Mouse (Mus musculus) limb, embryonic 14.5 days (tissue): Measurements from ENCODE around the gene Ap1s2. TPM values are rescaled to one million over a fixed set of nuclear protein-coding genes. Genes with fewer than 3 reads are reported as not detected.

Source experiments
- ATAC-seq: fragments of 200-750 bp; cut with Nextera tagmentation; 2 replicates; pipeline ENCODE4 v1.8.0; 2017; ENCODE audit warnings: low read depth, moderate number of reproducible peaks, moderate TSS enrichment; ENCODE audit not compliant: low FRiP score
- DNase-seq: peaks from one replicate; pipeline ENCODE4 v3.0.0-alpha.2; 2015; ENCODE audit warnings: low spot score
- H3K27ac ChIP-seq: fragments of 300-500 bp; sonication (generic); replicated peaks from 2 replicates; pipeline ENCODE4 v1.5.1; 2014; ENCODE audit warnings: low read depth, mild to moderate bottlenecking, low read length, moderate library complexity, mixed read lengths
- H3K27me3 ChIP-seq: fragments of 300-500 bp; sonication (generic); 2 replicates; pipeline ENCODE4 v1.6.1; 2014; ENCODE audit warnings: low read length, mixed read lengths; ENCODE audit not compliant: control insufficient read depth, insufficient read depth
- H3K36me3 ChIP-seq: fragments of 300-500 bp; sonication (generic); 2 replicates; pipeline ENCODE4 v1.6.1; 2014; ENCODE audit warnings: mild to moderate bottlenecking, low read length, moderate library complexity, mixed read lengths; ENCODE audit not compliant: control insufficient read depth, insufficient read depth
- H3K4me1 ChIP-seq: fragments of 300-500 bp; sonication (generic); 2 replicates; pipeline ENCODE4 v1.6.1; 2014; ENCODE audit warnings: antibody characterized with exemption, low read length, mixed read lengths; ENCODE audit not compliant: control insufficient read depth, insufficient read depth
- H3K4me2 ChIP-seq: fragments of 300-500 bp; sonication (generic); replicated peaks from 2 replicates; pipeline ENCODE4 v1.6.1; 2014; ENCODE audit warnings: low read depth, mild to moderate bottlenecking, low read length, moderate library complexity; ENCODE audit not compliant: severe bottlenecking
- H3K4me3 ChIP-seq: fragments of 300-500 bp; sonication (generic); replicated peaks from 2 replicates; pipeline ENCODE4 v1.5.1; 2014; ENCODE audit warnings: low read length
- H3K9ac ChIP-seq: fragments of 300-500 bp; sonication (generic); 2 replicates; pipeline ENCODE4 v1.6.1; 2014; ENCODE audit warnings: mild to moderate bottlenecking, low read depth, low read length, moderate library complexity; ENCODE audit not compliant: severe bottlenecking
- H3K9me3 ChIP-seq: fragments of 300-500 bp; sonication (generic); 2 replicates; pipeline ENCODE4 v1.6.1; 2016; ENCODE audit warnings: low read length; ENCODE audit not compliant: control insufficient read depth
- POLR2A ChIP-seq: fragments of 200-500 bp; IDR thresholded peaks from 2 replicates; pipeline ENCODE4 v1.8.0; 2012; ENCODE audit warnings: inconsistent platforms, mild to moderate bottlenecking, moderate library complexity, borderline replicate concordance; ENCODE audit not compliant: insufficient read depth, insufficient read length; ENCODE audit errors: extremely low read depth
- WGBS: fragments of 180-500 bp; shearing (Covaris S2); extraction: QIAGEN DNeasy Blood & Tissue Kit; methylation state at CpG from one replicate; pipeline ENCODE4 v1.1.7; 2014; 5-methylcytosine and 5-hydroxymethylcytosine counted together
- polyA plus RNA-seq, 2 experiments: library from polyadenylated mRNA; depleted of rRNA in 1 of 2; stranded (reverse) in 1 of 2; unstranded in 1 of 2; fragments of >200 nt; fragmentation: Nextera tagmentation in 1 of 2; extraction: Ambion mirVana in 1 of 2; gene quantifications; 2 replicates each; pipeline versions ENCODE4 v1.2.1 to v1.2.3; 2012 to 2014

Ap1s2 gene
- polyA plus RNA-seq, 2 experiments = 22.7 to 33.3 TPM

GRCm38 (mm10) chrX:163908003-163908336 is 847 bp upstream of the Ap1s2 start:
- Histone ChIP-seq H3K4me2 (peak overlapping the region; percentile 53), H3K4me1 (no peaks in the 10 kb centered on the region), H3K27me3 (no peaks in the 10 kb centered on the region), H3K27ac (no peak overlapping the region), H3K9me3 (no peaks in the 10 kb centered on the region), H3K4me3 (peak overlapping the region; percentile 61), H3K36me3 (no peaks in the 10 kb centered on the region), H3K9ac (peak overlapping the region; percentile 58; the same call in 1 of the 2 replicates)
- ATAC-seq = no peak
- 26% methylated on average over 8 of the region's 8 CpGs for WGBS
- no peak for TF ChIP-seq POLR2A
- no peak for DNase-seq

- Histone ChIP-seq H3K36me3 (no peaks in the 10 kb centered on the region), H3K4me2 (peak overlapping the region; percentile 50)
Observed at GRCm38 (mm10) chrX:163909381-163909780, 564 bp downstream of the Ap1s2 start.

GRCm38 (mm10) chrX:163912791-163913190 is 4.0 kb downstream of the Ap1s2 start:
- Histone ChIP-seq H3K4me2 (no peak overlapping the region), H3K9ac (no peak overlapping the region), H3K27me3 (no peaks in the 10 kb centered on the region), H3K4me3 (no peak overlapping the region), H3K9me3 (no peaks in the 10 kb centered on the region), H3K27ac (no peak overlapping the region), H3K36me3 (peaks cover 3% of the 10 kb centered on the region; the same call in 1 of the 2 replicates), H3K4me1 (no peaks in the 10 kb centered on the region)
- ATAC-seq (no peak), DNase-seq (no peak)
- TF ChIP-seq POLR2A = no peak

More at GRCm38 (mm10) chrX:163909381-163909780, 564 bp downstream of the Ap1s2 start:
- Histone ChIP-seq H3K9ac (peak overlapping the region; percentile 53), H3K4me1 (no peaks in the 10 kb centered on the region), H3K27ac (peak overlapping the region; percentile 73), H3K4me3 (peak overlapping the region; percentile 61), H3K9me3 (no peaks in the 10 kb centered on the region), H3K27me3 (no peaks in the 10 kb centered on the region)
- ATAC-seq = no peak
- no peak for TF ChIP-seq POLR2A
- peak; percentile 3 for DNase-seq
- 16% methylated on average over 12 of the region's 34 CpGs for WGBS

- no peak overlapping the region for H3K4me3 ChIP-seq
- no peaks in the 10 kb centered on the region for H3K4me1 ChIP-seq
- H3K27ac ChIP-seq = no peak overlapping the region
- H3K36me3 ChIP-seq = no peaks in the 10 kb centered on the region
- H3K9ac ChIP-seq = no peak overlapping the region
- no peaks in the 10 kb centered on the region for H3K9me3 ChIP-seq
- no peaks in the 10 kb centered on the region for H3K27me3 ChIP-seq
- no peak for DNase-seq
- no peak for ATAC-seq
- TF ChIP-seq POLR2A = no peak
- no peak overlapping the region for H3K4me2 ChIP-seq
Observed at GRCm38 (mm10) chrX:163929550-163929949, 20.7 kb downstream of the Ap1s2 start.

- TF ChIP-seq POLR2A = no peak
- Histone ChIP-seq H3K4me2 (no peak overlapping the region), H3K9ac (no peak overlapping the region), H3K4me1 (no peaks in the 10 kb centered on the region), H3K4me3 (no peak overlapping the region), H3K36me3 (peaks cover 19% of the 10 kb centered on the region), H3K27ac (no peak overlapping the region), H3K9me3 (no peaks in the 10 kb centered on the region), H3K27me3 (no peaks in the 10 kb centered on the region)
- DNase-seq (no peak), ATAC-seq (no peak)
- 87% methylated on average over 8 of the region's 8 CpGs for WGBS
Observed at GRCm38 (mm10) chrX:163934731-163935130, 25.9 kb downstream of the Ap1s2 start.

- Histone ChIP-seq H3K4me1 (no peaks in the 10 kb centered on the region), H3K27me3 (no peaks in the 10 kb centered on the region), H3K4me2 (no peak overlapping the region), H3K9ac (no peak overlapping the region), H3K9me3 (no peaks in the 10 kb centered on the region), H3K4me3 (no peak overlapping the region), H3K36me3 (peaks cover 30% of the 10 kb centered on the region), H3K27ac (no peak overlapping the region)
- 85% methylated on average over 6 of the region's 6 CpGs for WGBS
- no peak for TF ChIP-seq POLR2A
- no peak for DNase-seq
- ATAC-seq = no peak
Observed at GRCm38 (mm10) chrX:163938587-163938986, 29.8 kb downstream of the Ap1s2 start.
